Mouse (Mus musculus): ENCODE measurements around the gene Cpeb4.

DNA sequence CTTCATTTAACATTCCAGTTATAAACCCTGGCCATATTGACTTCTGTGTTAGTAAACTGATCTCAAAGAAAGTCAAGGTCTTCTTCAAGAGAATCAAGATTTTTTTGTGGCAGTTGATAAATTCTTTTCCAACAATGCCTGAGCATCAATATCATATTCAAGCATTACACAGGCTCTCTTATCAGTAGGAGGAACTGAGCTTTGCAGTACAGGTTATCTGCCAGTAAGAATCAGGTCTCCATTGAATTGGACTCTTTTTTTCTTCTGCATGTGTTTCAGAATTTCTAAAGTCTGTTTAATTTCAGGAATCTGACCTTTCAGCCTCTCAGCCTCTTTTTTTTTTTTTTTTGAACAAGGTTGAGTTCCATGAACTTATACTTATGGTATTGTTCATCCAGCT is 40.9 kb downstream of the Cpeb4 start:
- TF ChIP-seq POLR2A (IDR thresholded peaks at IDR 0.05; ENCODE audit: borderline replicate concordance, extremely low read depth, insufficient read depth, insufficient read length, poor library complexity, severe bottlenecking): no peak
- TF ChIP-seq CTCF (IDR thresholded peaks at IDR 0.05; ENCODE audit: borderline replicate concordance, extremely low read depth, insufficient read depth, insufficient read length): no peak
